Mouse (Mus musculus) lung, embryonic 14.5 days (tissue): ENCODE measurements around the gene Parp8. TPM values are rescaled to one million over a fixed set of nuclear protein-coding genes. Genes with fewer than 3 reads are reported as not detected.

Experiments
- ATAC-seq: fragments of 200-750 bp; cut with Nextera tagmentation; 2 replicates; pipeline ENCODE4 v1.8.0; 2017; ENCODE audit warnings: mild to moderate bottlenecking, moderate TSS enrichment, moderate library complexity; ENCODE audit not compliant: insufficient read depth
- DNase-seq: peaks from one replicate; pipeline ENCODE4 v3.0.0-alpha.2; 2015
- H3K27ac ChIP-seq: fragments of 300-500 bp; sonication (generic); 2 replicates; pipeline ENCODE4 v1.5.1; 2014; ENCODE audit warnings: low read depth, mild to moderate bottlenecking, moderate library complexity
- H3K27me3 ChIP-seq: fragments of 300-500 bp; sonication (generic); 2 replicates; pipeline ENCODE4 v1.6.1; 2014; ENCODE audit warnings: low read length, control low read depth; ENCODE audit not compliant: insufficient read depth
- H3K36me3 ChIP-seq: fragments of 300-500 bp; sonication (generic); 2 replicates; pipeline ENCODE4 v1.6.1; 2014; ENCODE audit warnings: control low read depth; ENCODE audit not compliant: insufficient read depth
- H3K4me1 ChIP-seq: fragments of 300-500 bp; sonication (generic); 2 replicates; pipeline ENCODE4 v1.6.1; 2014; ENCODE audit warnings: antibody characterized with exemption, control low read depth; ENCODE audit not compliant: insufficient read depth
- H3K4me2 ChIP-seq: fragments of 300-500 bp; sonication (generic); 2 replicates; pipeline ENCODE4 v1.6.1; 2014; ENCODE audit warnings: mild to moderate bottlenecking
- H3K4me3 ChIP-seq: fragments of 300-500 bp; sonication (generic); 2 replicates; pipeline ENCODE4 v1.5.1; 2014; ENCODE audit warnings: low read depth, low read length
- H3K9ac ChIP-seq: fragments of 300-500 bp; sonication (generic); 2 replicates; pipeline ENCODE4 v1.6.1; 2014
- H3K9me3 ChIP-seq: fragments of 300-500 bp; sonication (generic); 2 replicates; pipeline ENCODE4 v1.6.1; 2016; ENCODE audit warnings: low read depth, low read length, control low read depth
- CTCF ChIP-seq: IDR thresholded peaks from 2 replicates; pipeline ENCODE4 v1.5.1; 2016; ENCODE audit warnings: antibody characterized with exemption, low read depth
- WGBS: fragments of 180-500 bp; shearing (Covaris S2); extraction: QIAGEN DNeasy Blood & Tissue Kit; methylation state at CpG from one replicate; pipeline ENCODE4 v1.1.7; 2014; 5-methylcytosine and 5-hydroxymethylcytosine counted together
- polyA plus RNA-seq: library from polyadenylated mRNA; unstranded; fragments of >200 nt; fragmentation: Nextera tagmentation; extraction: Ambion mirVana; gene quantifications from 2 replicates; pipeline ENCODE4 v1.2.1, GENCODE M21; 2014

Parp8 gene
- polyA plus RNA-seq, 1 experiment from 2014 or later: 12.8 TPM

GRCm38 (mm10) chr13:116830984-116831383 is 194.4 kb downstream of the Parp8 start:
- Histone ChIP-seq H3K27ac (no peak overlapping the region), H3K9me3 (no peaks in the 10 kb centered on the region), H3K27me3 (no peaks in the 10 kb centered on the region), H3K4me2 (no peak overlapping the region), H3K4me3 (no peak overlapping the region), H3K9ac (no peak overlapping the region), H3K36me3 (no peaks in the 10 kb centered on the region), H3K4me1 (no peaks in the 10 kb centered on the region)
- ATAC-seq (no peak), DNase-seq (no peak)
- TF ChIP-seq CTCF: no peak

- Histone ChIP-seq H3K4me1 (no peaks in the 10 kb centered on the region), H3K27me3 (no peaks in the 10 kb centered on the region), H3K4me2 (no peak overlapping the region), H3K27ac (no peak overlapping the region), H3K4me3 (no peak overlapping the region), H3K9me3 (no peaks in the 10 kb centered on the region), H3K36me3 (no peaks in the 10 kb centered on the region), H3K9ac (no peak overlapping the region)
- DNase-seq (no peak), ATAC-seq (no peak)
- 82% methylated on average over 3 of the region's 3 CpGs for WGBS
- no peak for TF ChIP-seq CTCF
Observed at GRCm38 (mm10) chr13:116829015-116829414, 196.3 kb downstream of the Parp8 start.

GRCm38 (mm10) chr13:116811456-116811855 is 213.9 kb downstream of the Parp8 start:
- no peak for TF ChIP-seq CTCF
- 46% methylated on average over 1 of the region's 1 CpGs for WGBS
- no peak overlapping the region for H3K4me3 ChIP-seq
- no peaks in the 10 kb centered on the region for H3K27me3 ChIP-seq
- no peak overlapping the region for H3K9ac ChIP-seq
- H3K9me3 ChIP-seq: no peaks in the 10 kb centered on the region
- no peak overlapping the region for H3K4me2 ChIP-seq
- H3K27ac ChIP-seq: no peak overlapping the region
- ATAC-seq (no peak), DNase-seq (no peak)
- no peaks in the 10 kb centered on the region for H3K4me1 ChIP-seq
- H3K36me3 ChIP-seq: no peaks in the 10 kb centered on the region

Other genes starting within 250 kb of the Parp8 start
- 12.1 and 13.8 TPM in 2 replicates for gene Emb, start 183.0 kb upstream of the Parp8 start, polyA plus RNA-seq
- 0.16 TPM in 1 of 2 replicates, not detected in the other for gene Gm17509, start 195.5 kb upstream of the Parp8 start, polyA plus RNA-seq